Mouse (Mus musculus) CD4-positive, CD25-positive, alpha-beta regulatory T cell, adult 4 months (primary cell): ENCODE measurements around the gene Gm49396. TPM values are rescaled to one million over a fixed set of nuclear protein-coding genes. Genes with fewer than 3 reads are reported as not detected.
A peak's percentile ranks its signal among the peaks of the same experiment; 100 is the strongest.

Experiments
- ATAC-seq: one replicate; pipeline ENCODE4 v1.8.0; 2017
- polyA plus RNA-seq, 2 experiments: library from polyadenylated mRNA; unstranded; fragments of 100-300 nt; shearing (Covaris generic); gene quantifications; one replicate each; pipeline ENCODE4 v1.2.1; 2017

The Gm49396 gene
- polyA plus RNA-seq, 2 experiments from 2014 or later, result 85.4 to 105 TPM

DNA sequence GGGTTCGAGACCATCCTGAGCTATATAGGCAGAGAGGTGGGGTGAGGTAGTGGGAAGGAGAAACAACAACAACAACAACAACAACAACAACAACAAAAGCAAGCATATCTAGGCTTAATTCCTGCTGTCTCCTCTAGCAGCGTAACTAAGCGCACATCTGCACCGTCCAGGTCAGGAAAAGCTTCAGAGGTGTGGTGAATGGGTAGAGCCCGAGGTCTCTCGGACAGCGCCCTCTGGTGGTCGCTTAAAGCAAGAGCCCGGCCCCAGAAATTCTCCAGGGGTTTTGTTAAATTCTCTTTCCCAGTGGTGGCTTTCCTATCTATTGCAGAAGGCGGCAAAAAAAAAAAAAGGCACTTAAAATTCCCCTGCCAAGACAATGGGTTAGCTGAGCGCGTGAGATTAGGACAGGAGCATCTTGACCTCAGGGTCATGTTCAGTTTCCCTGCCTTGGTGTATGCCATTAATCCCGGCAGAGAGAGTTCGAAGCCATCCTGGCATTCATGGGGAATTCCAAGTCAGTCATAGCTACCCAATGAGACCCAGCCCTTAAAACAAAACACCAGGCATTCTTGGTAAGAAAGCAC, 50.5 kb downstream of the Gm49396 start:
- ATAC-seq, result peak; percentile 67

DNA sequence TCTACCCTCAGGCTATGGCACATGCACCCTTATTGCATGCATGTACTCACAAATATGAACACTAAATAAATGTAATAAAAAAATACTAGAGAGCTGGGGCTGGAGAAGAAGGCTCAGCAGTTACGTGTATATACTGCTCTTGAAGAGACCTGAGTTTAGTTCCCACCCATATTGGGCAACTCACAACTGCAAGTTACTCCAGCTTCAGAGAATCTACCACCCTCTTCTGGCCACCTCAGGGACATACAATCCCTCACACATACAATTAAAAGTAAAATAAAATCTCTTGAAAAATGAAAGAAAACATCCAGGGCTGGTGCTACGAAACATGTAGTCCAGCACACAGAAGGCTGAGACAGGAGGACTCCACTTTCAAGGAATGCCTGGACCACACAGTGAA, 51.3 kb downstream of the Gm49396 start:
- ATAC-seq, result peak; percentile 66

DNA sequence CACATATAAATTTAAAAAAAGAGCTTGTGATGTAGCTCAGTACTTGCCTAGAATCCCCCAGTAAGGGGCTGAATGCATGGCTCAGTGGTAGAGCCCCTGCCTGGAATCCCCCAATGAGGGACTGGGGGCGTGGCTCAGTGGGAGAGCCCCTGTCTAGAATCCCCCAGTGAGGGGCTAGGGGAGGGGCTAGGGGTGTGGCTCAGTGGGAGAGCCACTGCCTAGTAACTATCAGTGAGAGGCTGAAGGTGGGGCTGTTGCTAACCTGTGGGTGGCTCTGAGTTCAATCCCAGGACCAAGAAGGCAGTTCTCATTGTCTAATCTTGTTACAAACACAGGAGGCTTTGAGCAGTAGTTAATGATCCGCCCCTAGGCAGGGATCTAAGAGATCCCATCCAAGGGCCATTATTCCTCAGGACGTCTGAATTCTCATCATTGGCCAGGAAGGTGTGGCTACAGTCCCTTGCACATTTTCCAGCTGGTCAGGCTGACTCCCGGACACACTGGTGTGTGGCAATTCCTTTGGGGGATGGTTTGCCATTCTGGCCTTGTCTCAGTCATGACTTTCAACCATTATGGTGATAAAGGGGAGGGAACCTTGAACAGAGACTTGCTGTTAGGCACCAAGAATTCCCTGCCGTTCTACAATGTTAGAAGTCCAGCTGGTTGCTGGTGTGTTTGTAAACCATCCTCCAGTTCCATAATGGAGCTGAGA, 52.1 kb downstream of the Gm49396 start:
- no peak for ATAC-seq

Other genes with a start within 250 kb of the Gm49396 start
- 10 to 100 TPM in 1 of 2 experiments, 1 to 10 TPM in 1; 9.2 to 16.8 TPM for gene Syne4, start 248.5 kb upstream of the Gm49396 start, polyA plus RNA-seq
- gene E130208F15Rik, start 241.6 kb upstream of the Gm49396 start, polyA plus RNA-seq, result not detected
- 1 to 10 TPM; 2.4 to 5.1 TPM for gene Sdhaf1, start 239.4 kb upstream of the Gm49396 start, polyA plus RNA-seq
- not detected for gene Lrfn3, start 200.6 kb upstream of the Gm49396 start, polyA plus RNA-seq
- 1 to 10 TPM; 6.4 to 7.1 TPM for gene Tyrobp, start 149.6 kb upstream of the Gm49396 start, polyA plus RNA-seq
- 100 to 1,000 TPM; 356 to 434 TPM for gene Hcst, start 143.5 kb upstream of the Gm49396 start, polyA plus RNA-seq
- gene Nfkbid, start 141.6 kb upstream of the Gm49396 start, polyA plus RNA-seq, result 10 to 100 TPM; 39.2 to 44.4 TPM
- gene Aplp1, start 117.8 kb upstream of the Gm49396 start, polyA plus RNA-seq, result 1 to 10 TPM; 3.1 to 3.5 TPM
- not detected for gene Kirrel2, start 105.7 kb upstream of the Gm49396 start, polyA plus RNA-seq
- not detected for gene Nphs1, start 105.0 kb upstream of the Gm49396 start, polyA plus RNA-seq
- gene Prodh2, start 69.7 kb upstream of the Gm49396 start, polyA plus RNA-seq, result not detected
- under 1 TPM; 0.46 to 0.67 TPM for gene Arhgap33, start 28.3 kb upstream of the Gm49396 start, polyA plus RNA-seq
- gene Hspb6, start 11.2 kb upstream of the Gm49396 start, polyA plus RNA-seq, result 1 to 10 TPM; 1.0 to 3.1 TPM
- 1 to 10 TPM; 5.2 to 6.2 TPM for gene Proser3, start 11.0 kb upstream of the Gm49396 start, polyA plus RNA-seq
- 100 to 1,000 TPM; 101 to 104 TPM for gene Lin37, start 3.5 kb upstream of the Gm49396 start, polyA plus RNA-seq
- 10 to 100 TPM; 46.5 to 62.1 TPM for gene U2af1l4, start within 50 bp of the Gm49396 start, polyA plus RNA-seq
- gene Psenen, start 283 bp downstream of the Gm49396 start, polyA plus RNA-seq, result 100 to 1,000 TPM; 314 to 323 TPM
- gene Igflr1, start 2.1 kb downstream of the Gm49396 start, polyA plus RNA-seq, result 100 to 1,000 TPM; 210 to 244 TPM
- gene Kmt2b, start 25.4 kb downstream of the Gm49396 start, polyA plus RNA-seq, result 10 to 100 TPM; 16.4 to 21.6 TPM
- gene Zbtb32, start 35.6 kb downstream of the Gm49396 start, polyA plus RNA-seq, result 10 to 100 TPM in 1 of 2 experiments, 1 to 10 TPM in 1; 8.1 to 18.0 TPM
- gene Upk1a, start 49.5 kb downstream of the Gm49396 start, polyA plus RNA-seq, result under 1 TPM; 0.38 to 0.60 TPM
- 100 to 1,000 TPM; 333 to 643 TPM for gene Cox6b1, start 62.8 kb downstream of the Gm49396 start, polyA plus RNA-seq
- not detected for gene Etv2, start 72.5 kb downstream of the Gm49396 start, polyA plus RNA-seq
- gene Rbm42, start 87.0 kb downstream of the Gm49396 start, polyA plus RNA-seq, result 10 to 100 TPM; 14.4 to 25.1 TPM
- gene Haus5, start 101.7 kb downstream of the Gm49396 start, polyA plus RNA-seq, result 10 to 100 TPM; 21.3 to 44.0 TPM
- gene Pmis2, start 108.3 kb downstream of the Gm49396 start, polyA plus RNA-seq, result not detected
- gene 2200002J24Rik, start 135.6 kb downstream of the Gm49396 start, polyA plus RNA-seq, result not detected
- gene Atp4a, start 148.9 kb downstream of the Gm49396 start, polyA plus RNA-seq, result not detected
- gene Tmem147, start 166.2 kb downstream of the Gm49396 start, polyA plus RNA-seq, result 10 to 100 TPM; 60.5 to 65.0 TPM
- not detected for gene Gapdhs, start 180.3 kb downstream of the Gm49396 start, polyA plus RNA-seq
- 1 to 10 TPM; 2.4 to 3.6 TPM for gene Sbsn, start 188.1 kb downstream of the Gm49396 start, polyA plus RNA-seq
- under 1 TPM in 1 of 2 experiments, not detected in 1; 0.16 TPM for gene Dmkn, start 200.4 kb downstream of the Gm49396 start, polyA plus RNA-seq
- not detected for gene Krtdap, start 224.6 kb downstream of the Gm49396 start, polyA plus RNA-seq